Mouse (Mus musculus) forebrain, embryonic 10.5 days (tissue): ENCODE results near the gene Ppp4c. TPM values are rescaled to one million over a fixed set of nuclear protein-coding genes. Genes with fewer than 3 reads are reported as not detected.
"Not testable (repeated sequence)": the region's sequence is repeated elsewhere in the genome, so short reads cannot be mapped to it uniquely, and the experiment has no call there.

Source experiments
- DNase-seq: peaks from one replicate; pipeline ENCODE4 v3.0.0-alpha.2; 2017; ENCODE audit warnings: low spot score; ENCODE audit errors: extremely low spot score
- H3K27ac ChIP-seq: fragments of 300-500 bp; sonication (generic); 2 replicates; pipeline ENCODE4 v1.5.1; 2016; ENCODE audit warnings: mild to moderate bottlenecking
- H3K27me3 ChIP-seq: fragments of 300-500 bp; sonication (generic); 2 replicates; pipeline ENCODE4 v1.6.1; 2016; ENCODE audit warnings: mild to moderate bottlenecking; ENCODE audit not compliant: poor library complexity, severe bottlenecking
- H3K36me3 ChIP-seq: fragments of 300-500 bp; sonication (generic); replicated peaks from 2 replicates; pipeline ENCODE4 v1.6.1; 2016; ENCODE audit warnings: mild to moderate bottlenecking, moderate library complexity
- H3K4me1 ChIP-seq: fragments of 300-500 bp; sonication (generic); 2 replicates; pipeline ENCODE4 v1.6.1; 2016
- H3K4me3 ChIP-seq: fragments of 300-500 bp; sonication (generic); 2 replicates; pipeline ENCODE4 v1.5.1; 2016; ENCODE audit warnings: mild to moderate bottlenecking, moderate library complexity
- H3K9me3 ChIP-seq: fragments of 300-500 bp; sonication (generic); 2 replicates; pipeline ENCODE4 v1.6.1; 2016; ENCODE audit warnings: mild to moderate bottlenecking, moderate library complexity
- WGBS: fragments of 180-500 bp; shearing (Covaris S2); methylation state at CpG from one replicate; pipeline ENCODE4 v1.1.7; 2016; 5-methylcytosine and 5-hydroxymethylcytosine counted together
- polyA plus RNA-seq: library from polyadenylated mRNA; unstranded; fragments of >200 nt; fragmentation: Nextera tagmentation; extraction: Ambion mirVana; gene quantifications from 2 replicates; pipeline ENCODE4 v1.2.1, GENCODE M21; 2016

Ppp4c gene
- polyA plus RNA-seq, 1 experiment from 2014 or later: 423 TPM

DNA sequence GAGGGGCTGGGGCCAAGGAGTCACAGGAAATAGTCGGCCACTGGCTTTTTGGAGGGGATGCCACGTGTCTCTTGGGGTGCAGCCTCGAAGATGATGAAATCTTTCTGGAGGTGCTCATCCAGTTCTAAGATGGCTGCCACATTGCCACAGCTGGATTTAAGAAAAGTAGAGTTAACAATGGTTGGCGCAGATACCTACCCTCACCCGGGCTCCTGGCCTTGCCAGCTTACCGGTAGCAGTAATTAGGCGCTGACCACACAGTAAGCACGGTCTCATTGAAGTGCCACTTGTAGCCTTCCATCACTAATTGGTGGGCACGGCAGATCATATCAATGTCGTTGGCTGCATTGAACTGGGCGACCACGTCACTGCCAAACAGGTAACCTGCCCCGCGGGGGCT lies 6.2 kb downstream of the Ppp4c start:
- H3K4me3 ChIP-seq: no peak overlapping the region
- H3K36me3 ChIP-seq: peaks cover 81% of the 10 kb centered on the region
- no peak overlapping the region for H3K27ac ChIP-seq
- peaks cover 41% of the 10 kb centered on the region for H3K4me1 ChIP-seq
- no peaks in the 10 kb centered on the region for H3K9me3 ChIP-seq
- WGBS: 95% methylated on average over 14 of the region's 14 CpGs
- H3K27me3 ChIP-seq: no peaks in the 10 kb centered on the region
- DNase-seq: no peak

DNA sequence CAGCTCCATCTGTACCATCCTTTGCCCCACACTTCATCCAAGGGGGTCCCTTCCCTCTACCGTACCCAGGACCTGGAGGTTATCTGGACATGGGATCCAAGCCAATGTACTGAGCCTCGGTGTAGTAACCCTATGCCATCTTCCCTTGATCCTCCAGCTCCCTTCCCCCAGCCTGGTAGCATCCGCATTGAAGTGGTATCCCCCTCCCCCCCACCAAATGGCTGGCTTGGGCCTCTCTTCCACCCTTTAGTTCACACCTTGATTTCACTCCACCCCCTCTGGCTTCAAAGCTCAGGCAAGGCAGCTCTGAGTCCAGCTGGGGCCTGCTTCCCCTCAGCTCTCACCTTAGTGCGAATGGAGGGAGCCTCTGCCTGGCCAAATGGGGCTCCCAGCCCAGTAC lies 7.2 kb downstream of the Ppp4c start:
- peaks cover 71% of the 10 kb centered on the region for H3K36me3 ChIP-seq
- 92% methylated on average over 4 of the region's 4 CpGs for WGBS
- DNase-seq: no peak
- H3K4me3 ChIP-seq: no peak overlapping the region
- H3K27ac ChIP-seq: no peak overlapping the region
- no peaks in the 10 kb centered on the region for H3K27me3 ChIP-seq
- no peaks in the 10 kb centered on the region for H3K9me3 ChIP-seq
- H3K4me1 ChIP-seq: peaks cover 41% of the 10 kb centered on the region

DNA sequence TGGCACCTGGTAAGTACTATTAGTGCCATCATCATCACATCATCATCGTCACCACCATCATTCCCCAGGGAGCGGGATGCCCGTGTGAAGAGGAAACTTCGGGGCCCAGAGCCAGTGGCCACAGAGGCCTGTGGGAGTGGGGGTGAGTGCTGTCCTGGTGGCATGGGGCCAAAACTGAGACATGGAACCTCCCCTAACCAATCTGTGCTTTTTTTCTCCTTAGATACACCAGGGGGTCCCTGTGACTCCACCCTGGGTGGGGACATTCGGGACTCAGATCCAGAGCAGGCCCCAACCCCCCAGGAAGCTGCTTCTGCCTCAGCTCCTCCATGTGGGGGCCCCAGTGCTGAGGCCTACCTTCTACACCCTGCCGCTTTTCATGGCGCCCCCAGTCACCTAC lies 7.8 kb downstream of the Ppp4c start:
- H3K9me3 ChIP-seq: no peaks in the 10 kb centered on the region
- H3K4me3 ChIP-seq: no peak overlapping the region
- peaks cover 43% of the 10 kb centered on the region for H3K4me1 ChIP-seq
- 87% methylated on average over 7 of the region's 7 CpGs for WGBS
- peaks cover 65% of the 10 kb centered on the region for H3K36me3 ChIP-seq
- no peak for DNase-seq
- H3K27me3 ChIP-seq: no peaks in the 10 kb centered on the region
- no peak overlapping the region for H3K27ac ChIP-seq

DNA sequence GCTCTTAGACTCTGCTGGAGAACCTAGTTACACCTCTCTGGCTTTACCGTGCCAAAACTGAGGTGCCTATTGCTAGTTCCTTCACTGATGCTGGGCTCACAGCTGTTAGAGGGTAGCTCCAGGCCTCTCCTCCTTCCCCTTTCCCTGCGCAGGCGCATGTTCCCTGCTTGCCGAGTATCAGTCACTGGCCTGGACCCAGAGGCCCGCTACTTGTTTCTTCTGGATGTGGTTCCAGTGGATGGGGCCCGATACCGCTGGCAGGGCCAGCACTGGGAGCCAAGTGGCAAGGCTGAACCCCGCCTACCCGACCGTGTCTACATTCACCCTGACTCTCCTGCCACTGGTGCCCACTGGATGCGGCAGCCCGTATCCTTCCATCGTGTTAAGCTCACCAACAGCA lies 9.6 kb downstream of the Ppp4c start:
- peaks cover 47% of the 10 kb centered on the region for H3K4me1 ChIP-seq
- H3K4me3 ChIP-seq: no peak overlapping the region
- no peaks in the 10 kb centered on the region for H3K9me3 ChIP-seq
- DNase-seq: no peak
- H3K27ac ChIP-seq: 0 out of 2 replicates have a peak overlapping the region, but pooled peaks have one; percentile 16
- H3K36me3 ChIP-seq: peaks cover 50% of the 10 kb centered on the region
- 88% methylated on average over 13 of the region's 13 CpGs for WGBS
- H3K27me3 ChIP-seq: no peaks in the 10 kb centered on the region

DNA sequence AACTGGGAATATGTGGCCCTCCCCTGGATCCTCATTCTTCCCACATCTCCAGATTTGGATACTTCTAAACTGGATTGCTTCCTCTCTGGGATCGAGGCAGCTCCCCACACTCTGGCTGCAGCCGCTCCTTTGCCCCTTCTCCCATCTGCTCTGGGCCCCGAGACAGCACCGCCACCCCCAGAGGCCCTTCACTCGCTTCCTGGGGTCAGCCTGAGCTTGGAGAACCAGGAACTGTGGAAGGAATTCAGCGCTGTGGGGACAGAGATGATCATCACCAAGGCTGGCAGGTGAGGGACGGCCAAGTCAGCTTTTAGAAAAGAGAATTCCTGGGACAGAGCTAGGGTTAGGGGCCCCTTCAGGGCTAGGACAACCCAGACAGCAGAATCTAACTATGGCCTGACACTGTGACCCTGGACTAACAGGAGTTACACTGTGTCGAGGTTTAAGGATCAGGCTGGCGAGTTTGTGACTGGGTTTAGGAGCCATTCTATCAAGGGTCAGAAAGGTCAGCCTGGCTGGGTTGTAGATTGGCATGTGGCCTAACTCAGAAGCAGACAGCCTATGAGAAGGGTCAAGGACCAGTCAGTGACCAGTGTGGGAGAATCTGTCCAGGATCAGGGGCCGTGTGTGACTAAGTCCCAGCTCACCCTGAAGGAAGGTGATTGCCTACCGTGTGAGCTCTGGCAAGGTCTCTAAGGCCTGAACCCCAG lies 10.5 kb downstream of the Ppp4c start:
- Histone ChIP-seq H3K4me3 (peak overlapping the region; percentile 59), H3K27ac (peak overlapping the region; percentile 86), H3K4me1 (peaks cover 56% of the 10 kb centered on the region), H3K36me3 (peaks cover 41% of the 10 kb centered on the region), H3K9me3 (no peaks in the 10 kb centered on the region), H3K27me3 (no peaks in the 10 kb centered on the region)
- WGBS: 45% methylated on average over 11 of the region's 11 CpGs
- DNase-seq: no peak

DNA sequence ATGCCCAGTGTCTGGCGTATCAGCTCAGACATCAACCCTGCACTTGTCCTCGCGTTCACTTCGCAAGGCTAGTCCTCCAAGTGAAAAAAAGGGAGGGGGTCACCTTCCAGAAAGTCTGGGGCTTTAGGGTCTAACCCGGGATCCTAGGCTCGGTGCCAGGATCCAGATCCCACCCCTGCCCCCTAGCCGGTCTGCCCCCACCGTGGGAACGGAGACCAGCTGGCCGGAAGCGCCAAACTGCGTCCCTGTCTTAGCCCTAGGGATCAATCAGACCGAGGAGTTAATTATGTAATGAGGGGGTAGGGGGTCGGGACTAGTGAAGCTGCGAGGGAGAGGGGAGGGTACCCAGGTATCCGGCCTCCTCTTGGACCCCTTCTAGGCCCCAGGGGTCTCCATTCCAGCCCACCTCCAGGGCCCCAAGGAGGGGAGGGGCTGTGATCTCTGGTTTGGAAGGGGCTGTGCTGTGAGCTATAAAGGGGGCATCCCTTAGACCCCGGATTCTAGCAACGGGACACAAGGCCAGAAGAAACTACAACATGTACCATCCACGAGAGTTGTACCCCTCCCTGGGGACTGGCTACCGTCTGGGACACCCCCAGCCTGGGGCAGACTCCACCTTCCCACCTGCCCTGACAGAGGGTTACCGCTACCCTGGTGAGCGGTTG lies 11.2 kb downstream of the Ppp4c start, which contains the start of gene Tbx6:
Gene Tbx6 (plus strand): TSS at position 513 of the 665 bp plus-strand sequence.
- peak within 1 kb of the TSS; percentile 86 for H3K27ac ChIP-seq
- peak within 1 kb of the TSS; percentile 59 for H3K4me3 ChIP-seq
- 7% methylated on average over 22 of the region's 22 CpGs for WGBS
- H3K9me3 ChIP-seq: no peaks in the 10 kb centered on the region
- peaks cover 34% of the 10 kb centered on the region for H3K36me3 ChIP-seq
- H3K4me1 ChIP-seq: peaks cover 63% of the 10 kb centered on the region
- H3K27me3 ChIP-seq: no peaks in the 10 kb centered on the region
- DNase-seq: no peak

DNA sequence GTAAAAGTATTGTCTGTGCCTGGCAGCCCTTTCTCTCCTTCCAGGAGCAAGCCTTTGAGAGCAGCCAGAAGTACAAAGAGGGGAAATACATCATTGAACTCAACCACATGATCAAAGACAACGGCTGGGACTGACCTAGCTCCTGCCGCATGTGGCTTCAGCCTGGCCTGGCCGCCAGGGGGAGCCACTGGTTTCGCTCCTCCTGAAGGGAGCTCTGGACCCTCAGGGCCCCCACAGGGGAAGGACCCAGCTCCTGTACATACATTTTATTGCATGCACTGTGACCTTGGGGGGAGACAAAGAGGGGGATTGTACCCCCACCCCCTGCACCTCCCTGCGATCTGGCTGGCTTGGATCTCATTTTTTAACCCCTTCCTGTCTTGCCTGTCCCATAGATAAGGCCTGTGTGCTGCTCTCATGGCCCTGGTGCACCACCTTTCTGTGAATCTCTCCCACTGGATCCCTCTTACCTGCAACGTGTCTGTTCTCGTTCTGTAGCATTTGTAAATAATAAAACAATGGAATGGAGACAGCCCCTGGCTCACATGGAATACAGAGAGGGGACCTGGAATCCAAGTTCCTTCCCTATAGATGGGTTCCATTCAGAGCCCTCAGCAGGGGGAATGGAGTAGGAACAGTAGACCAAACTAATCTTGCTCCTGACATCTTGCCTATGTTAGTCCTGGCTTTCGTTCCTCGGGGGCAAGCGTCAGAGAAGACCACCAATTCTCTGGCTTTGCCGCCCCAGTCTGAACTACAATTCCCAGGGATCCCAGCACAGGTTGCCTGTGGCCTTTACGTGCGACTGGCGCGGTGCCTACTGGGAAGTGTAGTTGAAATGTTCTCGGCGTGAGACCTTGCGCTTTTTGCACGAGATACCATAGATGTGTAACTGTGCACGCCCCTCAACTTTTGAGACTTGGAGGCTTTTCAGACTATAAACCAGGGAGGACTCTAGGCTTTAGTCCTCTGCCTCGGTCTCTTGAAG lies 12.0 kb downstream of the Ppp4c start:
- H3K9me3 ChIP-seq: no peaks in the 10 kb centered on the region
- H3K4me3 ChIP-seq: peak overlapping the region; percentile 59
- no peaks in the 10 kb centered on the region for H3K27me3 ChIP-seq
- peak; percentile 89 for DNase-seq
- peak overlapping the region; percentile 86 for H3K27ac ChIP-seq
- under 1% methylated on average over 21 of the region's 21 CpGs for WGBS
- peaks cover 25% of the 10 kb centered on the region for H3K36me3 ChIP-seq
- peaks cover 71% of the 10 kb centered on the region for H3K4me1 ChIP-seq

DNA sequence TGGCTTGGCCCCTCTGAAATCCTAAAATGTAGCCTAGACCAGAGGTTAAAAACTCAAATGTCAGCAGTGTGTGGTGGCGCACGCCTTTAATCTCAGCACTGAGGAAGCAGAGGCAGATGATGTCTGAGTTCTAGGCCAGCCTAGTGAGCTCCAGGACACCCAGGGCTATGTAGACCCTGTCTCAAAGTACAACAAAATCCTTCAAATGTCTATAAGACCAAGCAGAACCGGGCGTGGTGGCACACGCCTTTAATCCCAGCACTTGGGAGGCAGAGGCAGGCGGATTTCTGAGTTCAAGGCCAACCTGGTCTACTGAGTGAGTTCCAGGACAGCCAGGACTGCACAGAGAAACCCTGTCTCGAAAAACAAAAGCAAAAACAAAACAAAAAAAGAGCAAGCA lies 13.2 kb downstream of the Ppp4c start:
- not testable (repeated sequence) for H3K4me3 ChIP-seq, H3K27me3 ChIP-seq, H3K9me3 ChIP-seq, DNase-seq
- 91% methylated on average over 7 of the region's 7 CpGs for WGBS
- Histone ChIP-seq H3K27ac (peak overlapping the region; percentile 86; the same call in 1 of the 2 replicates), H3K36me3 (peaks cover 14% of the 10 kb centered on the region), H3K4me1 (peaks cover 71% of the 10 kb centered on the region)

DNA sequence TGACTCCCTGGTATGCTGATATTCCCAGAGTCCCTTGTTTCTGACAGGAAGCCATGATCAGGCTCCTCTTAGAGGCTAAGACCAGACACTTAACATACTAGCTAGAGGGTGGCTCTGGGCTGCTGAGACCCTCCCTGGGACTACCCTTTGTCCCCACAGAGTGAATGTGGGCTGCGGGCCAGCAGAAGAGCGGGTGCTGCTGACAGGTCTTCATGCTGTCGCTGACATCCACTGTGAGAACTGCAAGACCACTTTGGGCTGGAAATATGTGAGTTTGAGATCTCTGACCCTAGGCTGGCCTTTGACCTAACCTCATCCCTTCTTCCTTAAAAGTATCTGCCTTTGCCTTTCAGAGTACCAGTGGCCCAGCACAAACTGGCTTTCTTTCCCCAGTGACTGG lies 14.1 kb downstream of the Ppp4c start:
- DNase-seq: no peak
- H3K36me3 ChIP-seq: peaks cover 13% of the 10 kb centered on the region
- no peaks in the 10 kb centered on the region for H3K9me3 ChIP-seq
- H3K27me3 ChIP-seq: no peaks in the 10 kb centered on the region
- 0 out of 2 replicates have a peak overlapping the region, but pooled peaks have one; percentile 12 for H3K4me3 ChIP-seq
- H3K4me1 ChIP-seq: peaks cover 70% of the 10 kb centered on the region
- no peak overlapping the region for H3K27ac ChIP-seq
- WGBS: 87% methylated on average over 3 of the region's 3 CpGs

DNA sequence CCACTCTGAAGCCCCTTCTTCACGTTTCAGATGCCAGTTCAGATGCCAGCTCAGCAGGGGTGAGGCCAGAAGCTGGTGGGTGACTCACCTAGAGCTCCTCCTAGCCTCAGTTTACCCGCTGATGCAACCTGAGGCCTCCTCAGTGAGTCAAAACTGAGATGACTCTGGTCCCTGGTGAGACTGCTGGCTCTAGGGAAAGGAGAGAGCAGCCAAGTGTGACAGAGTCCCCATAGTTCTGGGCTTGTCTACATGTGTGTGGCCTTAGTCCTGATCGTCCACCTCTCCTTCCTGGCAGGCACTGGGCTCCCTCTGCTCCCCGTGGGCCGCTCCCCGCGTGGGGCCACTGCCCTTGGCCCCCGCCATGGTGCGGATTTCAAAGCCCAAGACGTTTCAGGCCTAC lies 14.8 kb downstream of the Ppp4c start:
- H3K4me1 ChIP-seq: peaks cover 67% of the 10 kb centered on the region
- WGBS: 53% methylated on average over 10 of the region's 10 CpGs
- no peaks in the 10 kb centered on the region for H3K27me3 ChIP-seq
- H3K9me3 ChIP-seq: no peaks in the 10 kb centered on the region
- peaks cover 15% of the 10 kb centered on the region for H3K36me3 ChIP-seq
- no peak for DNase-seq
- H3K4me3 ChIP-seq: peak overlapping the region; percentile 88
- peak overlapping the region; percentile 96 for H3K27ac ChIP-seq

DNA sequence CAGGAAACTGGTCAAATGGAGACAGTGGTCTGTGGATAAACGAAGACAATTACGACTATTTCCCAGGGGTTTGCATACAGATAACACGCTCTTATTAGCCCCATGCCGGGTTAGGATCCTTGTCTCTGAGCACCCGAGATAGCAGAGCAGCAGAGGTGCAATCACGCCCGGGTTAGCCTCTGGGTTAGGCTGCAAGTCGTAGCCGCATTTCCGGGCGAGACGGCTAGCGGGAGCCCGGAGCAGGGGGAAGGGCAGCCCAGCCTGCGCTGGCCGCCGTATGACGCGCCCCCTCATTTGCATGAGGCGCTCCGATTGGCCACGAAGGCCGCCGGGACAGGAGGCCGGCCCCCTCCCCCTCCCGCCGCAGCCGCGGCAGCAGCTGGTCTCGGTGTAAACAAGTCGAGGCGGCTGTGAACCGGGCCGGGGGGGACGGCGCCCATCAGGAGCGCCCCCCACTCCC lies 15.7 kb downstream of the Ppp4c start, which contains the start of gene Ypel3:
Gene Ypel3 (plus strand): TSS at position 358 of the 460 bp plus-strand sequence.
- Histone ChIP-seq H3K4me1 (peaks cover 59% of the 10 kb centered on the region), H3K27ac (peak within 1 kb of the TSS; percentile 96), H3K9me3 (no peaks in the 10 kb centered on the region), H3K36me3 (peaks cover 20% of the 10 kb centered on the region), H3K4me3 (peak within 1 kb of the TSS; percentile 88), H3K27me3 (no peaks in the 10 kb centered on the region)
- DNase-seq: peak; percentile 89
- WGBS: under 1% methylated on average over 36 of the region's 37 CpGs

DNA sequence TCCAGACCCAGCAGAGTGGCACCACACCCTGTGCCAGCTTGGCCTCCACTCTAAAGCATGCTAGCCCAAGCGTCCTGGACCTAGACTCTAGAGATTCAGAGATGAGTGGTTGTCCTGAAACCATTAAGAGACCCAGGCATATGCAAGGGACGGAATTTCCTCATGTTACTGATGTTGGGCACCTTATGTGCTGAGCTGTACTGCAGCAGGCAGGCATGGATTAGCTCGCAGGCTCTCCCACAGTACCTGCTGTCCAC lies 16.4 kb downstream of the Ppp4c start:
- H3K4me1 ChIP-seq: peaks cover 51% of the 10 kb centered on the region
- DNase-seq: no peak
- peaks cover 27% of the 10 kb centered on the region for H3K36me3 ChIP-seq
- H3K9me3 ChIP-seq: no peaks in the 10 kb centered on the region
- no peaks in the 10 kb centered on the region for H3K27me3 ChIP-seq
- peak overlapping the region; percentile 96 for H3K27ac ChIP-seq
- WGBS: 76% methylated on average over 3 of the region's 3 CpGs
- H3K4me3 ChIP-seq: peak overlapping the region; percentile 88
